Mouse (Mus musculus) MEL (cell line): Measurements from ENCODE around the gene Rock2. TPM values are rescaled to one million over a fixed set of nuclear protein-coding genes. Genes with fewer than 3 reads are reported as not detected.

Experiments
- DNase-seq: peaks from one replicate; pipeline ENCODE4 v3.0.0; 2011; ENCODE audit warnings: low read depth, low spot score
- H3K27ac ChIP-seq: 2 replicates; pipeline ENCODE4 v1.5.1; 2012; ENCODE audit warnings: low read depth, mild to moderate bottlenecking, control low read depth, low read length, moderate library complexity; ENCODE audit not compliant: control insufficient read depth
- H3K27me3 ChIP-seq, 2 experiments: fragments of 150-350 bp in 1 of 2; sonication (generic) in 1 of 2; 2 replicates each; pipeline ENCODE4 v1.6.1; 2012; ENCODE audit warnings: low read length in 2 of 2, mild to moderate bottlenecking in 2 of 2, improper control_type of control experiment in 1 of 2, moderate library complexity in 1 of 2; ENCODE audit not compliant: insufficient read depth in 2 of 2, control insufficient read depth in 1 of 2
- H3K36me3 ChIP-seq, 2 experiments: 2 replicates each; pipeline ENCODE4 v1.6.1; 2012 to 2014; ENCODE audit warnings: low read length in 2 of 2, improper control_type of control experiment in 1 of 2, inconsistent platforms in 1 of 2, mild to moderate bottlenecking in 1 of 2; ENCODE audit not compliant: insufficient read depth in 2 of 2, control insufficient read depth in 1 of 2
- H3K4me1 ChIP-seq, 2 experiments: fragments of 150-350 bp in 1 of 2; sonication (generic) in 1 of 2; 2 replicates each; pipeline ENCODE4 v1.6.1; 2012; ENCODE audit warnings: low read length in 2 of 2, improper control_type of control experiment in 1 of 2, mild to moderate bottlenecking in 1 of 2; ENCODE audit not compliant: insufficient read depth in 2 of 2, control insufficient read depth in 1 of 2
- H3K4me3 ChIP-seq, 2 experiments: fragments of 150-350 bp in 1 of 2; sonication (generic) in 1 of 2; 2 replicates each; pipeline ENCODE4 v1.5.1; 2012; ENCODE audit warnings: low read depth in 2 of 2, low read length in 2 of 2, mild to moderate bottlenecking in 2 of 2, moderate library complexity in 2 of 2, control low read depth in 1 of 2, improper control_type of control experiment in 1 of 2; ENCODE audit not compliant: control insufficient read depth in 1 of 2, insufficient read depth in 1 of 2
- H3K79me2 ChIP-seq: 2 replicates; pipeline ENCODE4 v1.6.1; 2012; ENCODE audit warnings: mild to moderate bottlenecking, low read length, moderate library complexity; ENCODE audit not compliant: control insufficient read depth, poor library complexity, insufficient read depth
- H3K9ac ChIP-seq: 2 replicates; pipeline ENCODE4 v1.6.1; 2012; ENCODE audit warnings: low read depth, mild to moderate bottlenecking, control low read depth, low read length, moderate library complexity; ENCODE audit not compliant: control insufficient read depth, poor library complexity, severe bottlenecking
- H3K9me3 ChIP-seq: fragments of 150-350 bp; sonication (generic); replicated peaks from 2 replicates; pipeline ENCODE4 v1.6.1; 2012; ENCODE audit warnings: mild to moderate bottlenecking, low read length, improper control_type of control experiment, moderate library complexity; ENCODE audit not compliant: insufficient read depth
- BHLHE40 ChIP-seq: IDR thresholded peaks from 2 replicates; pipeline ENCODE4 v1.6.1; 2012; ENCODE audit warnings: low read depth, mild to moderate bottlenecking, inconsistent platforms, low read length, improper control_type of control experiment, borderline replicate concordance
- CHD2 ChIP-seq: IDR thresholded peaks from 2 replicates; pipeline ENCODE4 v1.6.1; 2011; ENCODE audit warnings: low read length, improper control_type of control experiment
- CTCF ChIP-seq, 3 experiments: IDR thresholded peaks in 2 of 3; conservative IDR thresholded peaks in 1 of 3; 2 replicates each; pipeline ENCODE4 v1.5.1; 2011 to 2012; ENCODE audit warnings: low read length in 3 of 3, low read depth in 2 of 3, mild to moderate bottlenecking in 2 of 3, improper control_type of control experiment in 1 of 3, inconsistent platforms in 1 of 3, mixed read lengths in 1 of 3, moderate library complexity in 1 of 3; ENCODE audit not compliant: control insufficient read depth in 1 of 3, insufficient read depth in 1 of 3, poor library complexity in 1 of 3, severe bottlenecking in 1 of 3
- E2F4 ChIP-seq: IDR thresholded peaks from 2 replicates; pipeline ENCODE4 v1.6.1; 2011; ENCODE audit warnings: low read depth, low read length, improper control_type of control experiment, borderline replicate concordance
- EP300 ChIP-seq, 2 experiments: IDR thresholded peaks; 2 replicates each; pipeline ENCODE4 v1.6.1; 2011; ENCODE audit warnings: improper control_type of control experiment in 2 of 2, low read length in 2 of 2, low read depth in 1 of 2, mild to moderate bottlenecking in 1 of 2
- ETS1 ChIP-seq: IDR thresholded peaks from 2 replicates; pipeline ENCODE4 v1.6.1; 2012; ENCODE audit warnings: low read depth, mild to moderate bottlenecking, inconsistent platforms, low read length, improper control_type of control experiment, moderate library complexity
- GABPA ChIP-seq: IDR thresholded peaks from 2 replicates; pipeline ENCODE4 v1.6.1; 2012; ENCODE audit warnings: low read depth, mild to moderate bottlenecking, inconsistent platforms, low read length, improper control_type of control experiment, moderate library complexity
- GATA1 ChIP-seq: IDR thresholded peaks from 2 replicates; pipeline ENCODE4 v1.6.1; 2011; ENCODE audit warnings: low read depth, low read length, improper control_type of control experiment
- JUND ChIP-seq: IDR thresholded peaks from 2 replicates; pipeline ENCODE4 v1.6.1; 2011; ENCODE audit warnings: low read depth, mild to moderate bottlenecking, improper control_type of control experiment, low read length
- KAT2A ChIP-seq: conservative IDR thresholded peaks from 2 replicates; pipeline ENCODE4 v1.6.1; 2012; ENCODE audit warnings: low read depth, low read length, improper control_type of control experiment, inconsistent platforms
- MAX ChIP-seq: IDR thresholded peaks from 2 replicates; pipeline ENCODE4 v1.6.1; 2011; ENCODE audit warnings: low read length, improper control_type of control experiment
- MAZ ChIP-seq: IDR thresholded peaks from 2 replicates; pipeline ENCODE4 v1.6.1; 2012; ENCODE audit warnings: low read depth, mild to moderate bottlenecking, inconsistent platforms, low read length, improper control_type of control experiment
- MEF2A ChIP-seq: IDR thresholded peaks from 2 replicates; pipeline ENCODE4 v1.6.1; 2014; ENCODE audit warnings: low read depth, mild to moderate bottlenecking, inconsistent platforms, low read length, improper control_type of control experiment; ENCODE audit not compliant: poor library complexity, insufficient replicate concordance, severe bottlenecking; ENCODE audit errors: extremely low read depth
- MYB ChIP-seq: IDR thresholded peaks from 2 replicates; pipeline ENCODE4 v1.6.1; 2011; ENCODE audit warnings: mild to moderate bottlenecking, low read depth, low read length, improper control_type of control experiment
- MYC ChIP-seq: IDR thresholded peaks from 2 replicates; pipeline ENCODE4 v1.6.1; 2011; ENCODE audit warnings: low read depth, mild to moderate bottlenecking, low read length, improper control_type of control experiment, moderate library complexity
- NELFE ChIP-seq: IDR thresholded peaks from 2 replicates; pipeline ENCODE4 v1.6.1; 2011; ENCODE audit warnings: low read depth, low read length, improper control_type of control experiment
- POLR2AphosphoS2 ChIP-seq: IDR thresholded peaks from 2 replicates; pipeline ENCODE4 v1.6.1; 2011; ENCODE audit warnings: low read length, improper control_type of control experiment
- POLR2AphosphoS5 ChIP-seq: IDR thresholded peaks from 2 replicates; pipeline ENCODE4 v1.6.1; 2012; ENCODE audit warnings: low read depth, borderline replicate concordance, mild to moderate bottlenecking, inconsistent platforms, low read length, moderate library complexity, mixed read lengths
- SIN3A ChIP-seq: IDR thresholded peaks from 2 replicates; pipeline ENCODE4 v1.6.1; 2012; ENCODE audit warnings: low read length, improper control_type of control experiment, inconsistent platforms
- SMC3 ChIP-seq: IDR thresholded peaks from 2 replicates; pipeline ENCODE4 v1.6.1; 2011; ENCODE audit warnings: low read depth, low read length, improper control_type of control experiment
- TAL1 ChIP-seq: IDR thresholded peaks from 2 replicates; pipeline ENCODE4 v1.6.1; 2012; ENCODE audit warnings: mild to moderate bottlenecking, inconsistent platforms, low read length, moderate library complexity, mixed read lengths
- TBP ChIP-seq: IDR thresholded peaks from 2 replicates; pipeline ENCODE4 v1.8.0; 2011; ENCODE audit warnings: low read depth, low read length, improper control_type of control experiment
- TCF12 ChIP-seq: IDR thresholded peaks from 2 replicates; pipeline ENCODE4 v1.6.1; 2014; ENCODE audit warnings: low read depth, mild to moderate bottlenecking, inconsistent platforms, low read length, improper control_type of control experiment, moderate library complexity
- UBTF ChIP-seq: IDR thresholded peaks from 2 replicates; pipeline ENCODE4 v1.6.1; 2012; ENCODE audit warnings: low read depth, mild to moderate bottlenecking, inconsistent platforms, low read length, improper control_type of control experiment, moderate library complexity, borderline replicate concordance; ENCODE audit not compliant: insufficient read depth
- USF1 ChIP-seq: IDR thresholded peaks from 2 replicates; pipeline ENCODE4 v1.6.1; 2014; ENCODE audit warnings: low read depth, mild to moderate bottlenecking, inconsistent platforms, low read length, improper control_type of control experiment, moderate library complexity
- USF2 ChIP-seq, 2 experiments: IDR thresholded peaks; 2 replicates each; pipeline ENCODE4 v1.6.1; 2011 to 2012; ENCODE audit warnings: improper control_type of control experiment in 2 of 2, low read length in 2 of 2, borderline replicate concordance in 1 of 2, inconsistent platforms in 1 of 2, low read depth in 1 of 2, mild to moderate bottlenecking in 1 of 2; ENCODE audit not compliant: insufficient read depth in 1 of 2
- ZC3H11A ChIP-seq: IDR thresholded peaks from 2 replicates; pipeline ENCODE4 v1.6.1; 2012; ENCODE audit warnings: low read depth, mild to moderate bottlenecking, inconsistent platforms, low read length, improper control_type of control experiment
- ZMIZ1 ChIP-seq: IDR thresholded peaks from 2 replicates; pipeline ENCODE4 v1.6.1; 2012; ENCODE audit warnings: low read depth, mild to moderate bottlenecking, inconsistent platforms, low read length, improper control_type of control experiment, moderate library complexity
- ZNF384 ChIP-seq: IDR thresholded peaks from 2 replicates; pipeline ENCODE4 v1.6.1; 2012; ENCODE audit warnings: low read depth, mild to moderate bottlenecking, inconsistent platforms, low read length, improper control_type of control experiment
- polyA plus RNA-seq, 2 experiments: library from polyadenylated mRNA; stranded (reverse) in 1 of 2; unstranded in 1 of 2; fragments of >175 nt in 1 of 2; fragments of >200 nt in 1 of 2; gene quantifications; 2 replicates each; pipeline versions ENCODE4 v1.2.1 to v1.2.4; 2012; ENCODE audit warnings: low replicate concordance in 2 of 2, low read depth in 1 of 2; ENCODE audit not compliant: insufficient read length in 2 of 2, insufficient read depth in 1 of 2, missing spikeins in 1 of 2
- total RNA-seq: library from RNA; depleted of rRNA; stranded (reverse); fragments of 300-350 nt; gene quantifications from 2 replicates; pipeline ENCODE4 v1.2.3, GENCODE M21; 2012

The Rock2 gene
- total and polyA plus RNA-seq, 3 experiments, result 10.9 to 46.4 (median 14.4) TPM

DNA sequence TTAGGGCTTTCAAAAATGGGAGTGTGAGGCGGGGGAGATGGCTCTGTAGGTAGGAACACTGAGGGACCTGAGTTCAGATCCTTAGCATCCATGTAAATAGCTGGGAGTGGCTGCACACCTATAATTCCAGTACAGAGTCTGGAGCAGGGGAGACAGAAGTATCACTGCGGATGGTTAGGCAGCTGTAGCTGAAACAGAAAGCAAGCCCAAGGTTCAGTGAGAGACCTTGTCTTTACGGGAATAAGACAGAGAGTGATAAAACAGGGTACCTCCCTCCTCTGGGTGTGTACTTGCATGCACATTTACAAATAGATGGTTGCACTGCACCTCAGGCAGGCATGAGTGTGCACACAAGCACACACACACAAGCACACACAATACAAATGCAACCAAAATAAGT is 12.3 kb upstream of the Rock2 start:
- no peak overlapping the region for H3K27ac ChIP-seq
- TF ChIP-seq MAZ (no peak), SIN3A (no peak), EP300 (IDR thresholded peaks at IDR 0.05; ENCODE audit: low read depth in 1 of 2, low read length in 2 of 2) (no peak), KAT2A (no peak), TAL1 (no peak), TCF12 (no peak), E2F4 (no peak), ZMIZ1 (no peak), POLR2AphosphoS5 (no peak), GATA1 (no peak), USF2 (IDR thresholded peaks at IDR 0.05; ENCODE audit: borderline replicate concordance in 1 of 2, insufficient read depth in 1 of 2, low read depth in 1 of 2, low read length in 2 of 2) (no peak), CTCF (IDR thresholded peaks at IDR 0.05 in 2 of 3, conservative IDR thresholded peaks at IDR 0.05 in 1 of 3; ENCODE audit: control insufficient read depth in 1 of 3, insufficient read depth in 1 of 3, low read depth in 2 of 3, low read length in 3 of 3, poor library complexity in 1 of 3, severe bottlenecking in 1 of 3) (no peak), GABPA (no peak), SMC3 (no peak), USF1 (no peak), ZNF384 (no peak), MYB (no peak), BHLHE40 (no peak), CHD2 (no peak), NELFE (no peak)
- H3K27me3 ChIP-seq, result peaks cover 0 to 1% of the 10 kb centered on the region in 2 experiments; a peak in 2 of 4 replicates
- no peaks in the 10 kb centered on the region for H3K36me3 ChIP-seq
- H3K9me3 ChIP-seq, result no peaks in the 10 kb centered on the region
- DNase-seq, result no peak
- no peaks in the 10 kb centered on the region for H3K79me2 ChIP-seq
- no peak overlapping the region for H3K9ac ChIP-seq
- H3K4me3 ChIP-seq, result no peak overlapping the region
- no peaks in the 10 kb centered on the region for H3K4me1 ChIP-seq

DNA sequence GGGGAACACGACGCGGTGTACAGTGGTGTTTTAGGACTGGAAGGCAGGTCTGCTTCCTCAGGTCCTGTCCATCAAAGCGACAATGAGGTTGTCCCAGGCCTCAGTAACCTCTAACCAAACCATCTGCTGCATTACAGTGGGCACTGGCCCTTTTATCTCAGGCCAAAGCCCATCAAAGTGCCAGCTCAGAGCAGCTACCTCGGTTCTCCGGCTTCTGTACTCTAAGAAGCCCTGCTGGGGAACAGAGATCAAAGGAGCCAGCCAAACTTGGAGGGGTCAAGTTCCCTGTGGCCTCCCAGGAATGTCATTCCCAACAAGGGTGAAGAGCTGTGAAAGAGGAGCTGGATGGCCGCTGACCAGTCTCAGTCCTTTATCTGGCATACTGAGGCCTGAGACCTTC is 11.6 kb upstream of the Rock2 start:
- H3K27ac ChIP-seq, result no peak overlapping the region
- no peak for DNase-seq
- TF ChIP-seq MEF2A, result no peak
- TF ChIP-seq TBP, result no peak
- TF ChIP-seq POLR2AphosphoS2, result no peak
- TF ChIP-seq MAX, result no peak
- no peak for TF ChIP-seq ETS1
- no peak for TF ChIP-seq CHD2
- no peak for TF ChIP-seq JUND
- no peak for TF ChIP-seq MYB
- no peak for TF ChIP-seq GATA1
- no peak for TF ChIP-seq MYC
- TF ChIP-seq MAZ, result no peak
- TF ChIP-seq ZMIZ1, result no peak
- TF ChIP-seq UBTF, result no peak
- TF ChIP-seq USF2 (IDR thresholded peaks at IDR 0.05; ENCODE audit: borderline replicate concordance in 1 of 2, insufficient read depth in 1 of 2, low read depth in 1 of 2, low read length in 2 of 2), result no peak
- no peak for TF ChIP-seq ZC3H11A
- no peak for TF ChIP-seq EP300 (IDR thresholded peaks at IDR 0.05; ENCODE audit: low read depth in 1 of 2, low read length in 2 of 2)
- no peak for TF ChIP-seq POLR2AphosphoS5

More for the DNA sequence above, 11.6 kb upstream of the Rock2 start:
- no peak overlapping the region for H3K9ac ChIP-seq
- no peaks in the 10 kb centered on the region for H3K79me2 ChIP-seq
- no peaks in the 10 kb centered on the region for H3K36me3 ChIP-seq
- H3K4me3 ChIP-seq, result no peak overlapping the region
- no peaks in the 10 kb centered on the region for H3K4me1 ChIP-seq
- no peaks in the 10 kb centered on the region for H3K9me3 ChIP-seq
- no peaks in the 10 kb centered on the region; a peak in 2 of 4 replicates for H3K27me3 ChIP-seq
